Comparison of ENCODE assay signal across 9 mouse cellular contexts in genomic region chr4:131270192-131270591, GRCm38 (mm10).
DNase-seq lines count a peak whose midpoint lies in the region; ATAC-seq lines count a peak whose summit lies in the region.
"Had no signal": no experiment of that assay in that cellular context is flagged by ENCODE, and none has a peak within 500 bp of the region (broad histone marks: within the 10 kb centered on the region; RNA-seq: fewer than 3 reads in every experiment).

No protein-coding gene starts in this region.

- peak; percentile 23 to 36 for DNase-seq in heart, postnatal 10 days
- DNase-seq in heart, embryonic 10.5 days (ENCODE audit: low spot score) = no peak
- peak; percentile 64 for DNase-seq in right cerebral cortex, postnatal 4 days
- no peak for DNase-seq in right cerebral cortex, postnatal 25 days
- DNase-seq in B cell, adult 2 months = no peak
- DNase-seq in cerebellum, adult 8-10 months = no peak

- no peaks in the 10 kb centered on the region for H3K4me1 ChIP-seq in heart, embryonic 10.5 days
- H3K4me1 ChIP-seq in midbrain, embryonic 15.5 days = peaks cover 5% of the 10 kb centered on the region; the same call in 1 of the 2 replicates

- WGBS in heart, embryonic 10.5 days = 12% methylated on average over 7 of the region's 7 CpGs
- 15% methylated on average over 7 of the region's 7 CpGs for WGBS in midbrain, embryonic 15.5 days

- intact Hi-C loops in heart, postnatal 10 days (cut with DNase I) = loop anchor here (5.0 kb wide), 1 partner anchor 162 kb away; no protein-coding TSS in a partner anchor

- 0 out of 2 replicates have a peak, but pooled peaks have one; percentile 18 for ATAC-seq in granulocyte monocyte progenitor cell, adult 5-6 weeks (replicated peaks; ENCODE audit: poor library complexity, severe bottlenecking)
- ATAC-seq in midbrain, embryonic 15.5 days (replicated peaks) = peak; percentile 50; the same call in 1 of the 2 replicates

- no peaks in the 10 kb centered on the region for H3K36me3 ChIP-seq in heart, embryonic 10.5 days
- H3K36me3 ChIP-seq in midbrain, embryonic 15.5 days (replicated peaks) = no peaks in the 10 kb centered on the region

- H3K9me3 ChIP-seq in heart, embryonic 10.5 days = no peaks in the 10 kb centered on the region
- no peaks in the 10 kb centered on the region for H3K9me3 ChIP-seq in midbrain, embryonic 15.5 days

- H3K4me2 ChIP-seq in midbrain, embryonic 15.5 days = no peak overlapping the region

- H3K9ac ChIP-seq in midbrain, embryonic 15.5 days = no peak overlapping the region

- H3K27me3 ChIP-seq in heart, embryonic 10.5 days (ENCODE audit: insufficient read depth, poor library complexity, severe bottlenecking) = peaks cover 41% of the 10 kb centered on the region
- no peaks in the 10 kb centered on the region for H3K27me3 ChIP-seq in midbrain, embryonic 15.5 days (replicated peaks)

- no peak overlapping the region for H3K4me3 ChIP-seq in heart, embryonic 10.5 days
- no peak overlapping the region for H3K4me3 ChIP-seq in midbrain, embryonic 15.5 days
- H3K4me3 ChIP-seq: myocyte had no signal

- no peak overlapping the region for H3K27ac ChIP-seq in heart, embryonic 10.5 days
- no peak overlapping the region for H3K27ac ChIP-seq in midbrain, embryonic 15.5 days

Comparison
In these comparisons a context has a peak if more than half of its experiments do, and no peak if none do; other contexts are left out.
1. DNase-seq: peak in heart, postnatal 10 days (2 of 2) and right cerebral cortex, postnatal 4 days (single experiment); none in heart, embryonic 10.5 days (single experiment), right cerebral cortex, postnatal 25 days (single experiment), B cell, adult 2 months (0 of 2) and cerebellum, adult 8-10 months (single experiment).